Mouse (Mus musculus): ENCODE measurements around the gene Wrnip1. TPM values are rescaled to one million over a fixed set of nuclear protein-coding genes. Genes with fewer than 3 reads are reported as not detected.

Wrnip1 gene
- total RNA-seq (2023; ENCODE audit: inconsistent age), result 39.9 to 46.7 TPM (median 42.9 TPM) in 4 replicates

DNA sequence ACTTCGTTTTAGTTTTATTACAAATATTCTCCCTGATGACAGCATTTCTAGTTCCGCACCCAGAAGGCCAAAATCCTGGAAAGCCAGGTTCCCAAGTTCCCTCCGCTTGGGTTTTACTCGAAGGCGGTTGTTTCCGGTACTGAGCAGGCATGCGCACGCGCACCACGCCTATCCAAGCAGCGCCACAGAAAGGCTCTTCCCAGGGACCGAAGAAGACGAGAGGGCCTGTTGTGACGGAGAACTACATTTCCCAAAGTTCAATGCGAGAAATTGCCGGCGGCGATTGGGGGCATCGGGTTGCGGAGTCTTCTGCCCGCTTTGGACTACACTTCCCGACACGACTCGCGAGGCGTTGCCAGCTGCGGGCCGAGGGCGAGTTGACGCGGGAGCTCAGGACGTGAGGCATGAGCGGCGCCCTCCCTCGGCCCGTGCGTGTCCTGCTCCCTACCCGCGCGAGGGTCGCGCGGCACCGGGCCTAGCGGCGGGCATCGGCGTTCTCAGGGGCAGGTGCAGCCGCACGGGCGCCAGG, at the start of gene Wrnip1:
Gene Wrnip1 (plus strand): TSS at position 346 of the 529 bp plus-strand sequence.

DNA sequence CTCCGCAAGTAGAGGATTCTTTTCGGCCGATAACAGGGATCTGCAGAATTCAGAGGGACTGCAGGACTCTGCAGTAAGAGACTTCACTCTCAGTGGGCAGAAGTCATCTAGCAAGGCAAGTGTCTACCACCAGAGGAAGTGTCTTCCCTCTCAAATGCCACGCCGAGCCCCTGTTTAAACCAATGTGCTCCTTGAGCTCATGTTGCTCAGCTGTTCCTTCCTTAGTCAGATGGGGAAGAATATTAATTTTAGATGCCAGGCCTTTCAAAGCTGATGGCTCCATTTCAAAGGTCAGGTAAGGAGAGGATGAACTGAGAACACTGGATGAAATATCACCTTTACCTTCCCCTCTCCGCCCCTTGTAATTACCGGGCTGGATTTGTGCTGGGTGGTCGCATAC, 18.0 kb upstream of the Wrnip1 start, which contains the start of gene Mylk4:
Gene Mylk4 (minus strand): TSS at position 139 of the 400 bp plus-strand sequence.

DNA sequence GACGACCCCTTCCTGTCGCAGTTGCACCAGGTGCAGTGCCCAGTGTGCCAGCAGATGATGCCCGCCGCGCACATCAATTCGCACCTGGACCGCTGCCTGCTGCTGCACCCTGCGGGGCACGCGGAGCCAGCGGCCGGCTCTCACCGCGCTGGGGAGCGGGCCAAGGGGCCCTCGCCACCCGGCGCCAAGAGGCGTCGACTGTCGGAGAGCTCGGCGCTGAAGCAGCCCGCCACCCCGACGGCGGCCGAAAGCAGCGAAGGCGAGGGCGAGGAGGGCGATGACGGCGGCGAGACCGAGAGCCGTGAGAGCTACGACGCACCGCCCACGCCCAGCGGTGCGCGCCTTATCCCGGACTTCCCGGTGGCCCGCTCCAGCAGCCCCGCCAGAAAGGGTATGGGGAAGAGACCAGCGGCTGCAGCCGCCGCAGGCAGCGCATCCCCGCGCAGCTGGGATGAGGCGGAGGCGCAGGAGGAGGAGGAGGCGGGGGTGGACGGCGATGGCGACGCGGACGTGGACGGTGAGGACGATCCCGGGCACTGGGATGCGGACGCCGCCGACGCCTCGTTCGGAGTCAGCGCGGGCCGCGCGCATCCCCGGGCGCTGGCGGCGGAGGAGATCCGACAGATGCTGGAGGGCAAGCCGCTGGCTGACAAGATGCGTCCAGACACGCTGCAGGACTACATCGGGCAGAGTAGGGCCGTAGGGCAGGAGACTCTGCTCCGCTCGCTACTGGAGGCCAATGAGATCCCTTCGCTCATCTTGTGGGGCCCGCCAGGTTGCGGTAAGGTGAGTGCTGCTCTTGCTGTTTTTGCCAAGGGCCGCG, 632 bp downstream of the Wrnip1 start, which contains the start of gene D930007J09Rik:
Gene D930007J09Rik (minus strand): TSS at position 591 of the 823 bp plus-strand sequence.

DNA sequence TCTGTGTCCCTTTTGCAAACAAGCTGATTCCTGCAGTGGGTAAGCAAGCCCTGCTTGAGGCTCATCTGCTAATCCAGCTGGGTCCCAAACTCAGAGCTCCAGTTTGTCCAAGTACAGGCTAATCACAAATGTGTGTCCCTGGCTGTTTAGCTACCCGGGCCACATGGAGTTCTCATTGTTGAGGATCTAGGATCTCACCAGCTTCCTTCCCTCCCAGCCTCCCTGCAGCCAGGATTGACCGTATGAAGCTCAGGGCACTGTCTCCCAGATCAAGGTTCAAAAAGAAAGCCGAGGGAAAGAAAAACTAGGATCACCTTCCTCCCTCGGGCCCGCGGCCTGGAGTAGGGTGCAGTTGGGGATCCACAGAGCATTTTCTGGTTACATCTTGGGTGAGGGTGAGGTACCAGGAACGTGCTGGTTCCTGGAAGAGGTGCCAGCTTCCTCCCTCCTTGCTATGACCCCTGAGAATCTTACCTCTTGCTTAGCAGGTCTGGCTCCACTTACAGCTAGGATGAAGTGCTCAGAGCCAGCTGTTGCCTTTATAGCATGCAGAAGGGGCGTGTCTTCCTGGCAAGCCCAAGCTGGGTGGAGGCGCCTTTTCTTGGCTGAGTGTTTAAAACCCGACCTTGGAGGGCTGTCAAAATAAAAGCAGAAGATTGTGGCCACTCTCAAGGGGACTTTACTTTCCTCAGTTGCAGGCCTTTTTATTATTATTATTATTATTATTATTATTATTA, 49.0 kb downstream of the Wrnip1 start, which contains the start of gene Serpinb1a:
Gene Serpinb1a (minus strand): TSS at position 518 of the 737 bp plus-strand sequence.

Other genes with a start within 250 kb of the Wrnip1 start
- 0.12 to 0.13 TPM in 2 of 4 replicates, not detected in the others for gene Mylk4, start 18.1 kb upstream of the Wrnip1 start, total RNA-seq (2023; ENCODE audit: inconsistent age)
- not detected in 4 replicates for gene D930007J09Rik, start 811 bp downstream of the Wrnip1 start, total RNA-seq (2023; ENCODE audit: inconsistent age)
- 231 to 264 TPM (median 248 TPM) in 4 replicates for gene Serpinb1a, start 49.1 kb downstream of the Wrnip1 start, total RNA-seq (2023; ENCODE audit: inconsistent age)
- gene Serpinb1c, start 96.2 kb downstream of the Wrnip1 start, total RNA-seq (2023; ENCODE audit: inconsistent age), result not detected in 4 replicates
- 9.9 to 14.7 TPM (median 10.3 TPM) in 4 replicates for gene Serpinb6b, start 163.2 kb downstream of the Wrnip1 start, total RNA-seq (2023; ENCODE audit: inconsistent age)
- 1.7 to 3.4 TPM (median 2.6 TPM) in 4 replicates for gene Serpinb9, start 201.2 kb downstream of the Wrnip1 start, total RNA-seq (2023; ENCODE audit: inconsistent age)
- 0.51 TPM in 1 of 4 replicates, not detected in the others for gene Serpinb9b, start 225.4 kb downstream of the Wrnip1 start, total RNA-seq (2023; ENCODE audit: inconsistent age)

Measured in B cell, adult (primary cell).